Mouse (Mus musculus): ENCODE results near the gene Klf16.

GRCm38 (mm10) chr10:80603364-80603763 lies 26.2 kb upstream of the Klf16 start:
- TF ChIP-seq POLR2A (IDR thresholded peaks at IDR 0.05; ENCODE audit: extremely low read depth, insufficient read depth, low read length) (no peak), CTCF (IDR thresholded peaks at IDR 0.05; ENCODE audit: low read depth, low read length) (no peak)

Data from liver, adult 2 months (tissue).